ENCODE assay signal across 12 mouse cellular contexts in genomic region chr15:97580726-97581125, GRCm38 (mm10).
DNase-seq lines count a peak whose midpoint lies in the region; ATAC-seq and TF ChIP-seq lines count a peak whose summit lies in the region.
"Had no signal": no experiment of that assay in that cellular context is flagged by ENCODE, and none has a peak within 500 bp of the region (broad histone marks: within the 10 kb centered on the region; RNA-seq: fewer than 3 reads in every experiment).

No protein-coding gene starts in this region.

- ATAC-seq in heart, embryonic 16.5 days (replicated peaks; ENCODE audit: extremely low read depth, insufficient read depth, low FRiP score) = peak; percentile 46
- peak; percentile 53 for ATAC-seq in lung, postnatal 0 days
- 0 out of 2 replicates have a peak, but pooled peaks have one; percentile 9 for ATAC-seq in common myeloid progenitor, adult 5-6 weeks (replicated peaks; ENCODE audit: low read depth, poor library complexity, severe bottlenecking)

- no peaks in the 10 kb centered on the region for H3K27me3 ChIP-seq in heart, embryonic 16.5 days (ENCODE audit: control insufficient read depth, insufficient read depth, low read length)
- H3K27me3 ChIP-seq in lung, postnatal 0 days (replicated peaks; ENCODE audit: insufficient read depth, low read length) = no peaks in the 10 kb centered on the region
- H3K27me3 ChIP-seq: hindbrain, embryonic 15.5 days; lung, embryonic 15.5 days; midbrain, embryonic 12.5 days had no signal

- no peak for TF ChIP-seq POLR2A in lung, adult 2 months (IDR thresholded peaks at IDR 0.05; ENCODE audit: borderline replicate concordance, extremely low read depth, low read depth, low read length)

- no peak for DNase-seq in heart, adult 8-10 months (ENCODE audit: low spot score)
- peak; percentile 48 for DNase-seq in lung, postnatal 0 days (ENCODE audit: low spot score)
- no peak for DNase-seq in lung, adult 2 months
- DNase-seq in lung, postnatal 36 days = peak; percentile 34
- no peak for DNase-seq in layer of hippocampus, postnatal 10 days (ENCODE audit: low spot score in 2 of 2)
- no peak for DNase-seq in right cerebral cortex, postnatal 4 days
- DNase-seq: cerebellum, adult 11-12 months had no signal

- H3K9me3 ChIP-seq in heart, embryonic 16.5 days (replicated peaks; ENCODE audit: control insufficient read depth, low read length) = no peaks in the 10 kb centered on the region
- no peaks in the 10 kb centered on the region for H3K9me3 ChIP-seq in lung, postnatal 0 days (ENCODE audit: low read length)
- H3K9me3 ChIP-seq: hindbrain, embryonic 15.5 days; lung, embryonic 15.5 days; midbrain, embryonic 12.5 days had no signal

- 57% methylated on average over 6 of the region's 6 CpGs for WGBS in heart, embryonic 16.5 days
- WGBS in lung, postnatal 0 days = 56% methylated on average over 6 of the region's 6 CpGs
- 48% methylated on average over 6 of the region's 6 CpGs for whole genome bisulfite sequencing in lung, adult 2 months

- TF ChIP-seq EP300 in lung, postnatal 0 days (IDR thresholded peaks at IDR 0.05) = no peak

- no peak overlapping the region for H3K4me2 ChIP-seq in heart, embryonic 16.5 days (ENCODE audit: low read depth, low read length)
- no peak overlapping the region for H3K4me2 ChIP-seq in lung, postnatal 0 days (replicated peaks; ENCODE audit: low read depth, low read length)
- H3K4me2 ChIP-seq: hindbrain, embryonic 15.5 days; lung, embryonic 15.5 days; midbrain, embryonic 12.5 days had no signal

- H3K4me3 ChIP-seq in heart, embryonic 16.5 days (ENCODE audit: low read length) = no peak overlapping the region
- H3K4me3 ChIP-seq in lung, postnatal 0 days (ENCODE audit: low read depth, low read length) = no peak overlapping the region
- H3K4me3 ChIP-seq in lung, adult 2 months (replicated peaks; ENCODE audit: extremely low read depth, low read depth, low read length) = no peak overlapping the region
- H3K4me3 ChIP-seq: hindbrain, embryonic 15.5 days; lung, embryonic 15.5 days; midbrain, embryonic 12.5 days had no signal

- peak overlapping the region; percentile 22; the same call in 1 of the 2 replicates for H3K27ac ChIP-seq in heart, embryonic 16.5 days (ENCODE audit: low read length)
- H3K27ac ChIP-seq in lung, postnatal 0 days (ENCODE audit: low read length) = no peak overlapping the region
- H3K27ac ChIP-seq: hindbrain, embryonic 15.5 days; lung, embryonic 15.5 days; midbrain, embryonic 12.5 days had no signal

- no peaks in the 10 kb centered on the region for H3K36me3 ChIP-seq in heart, embryonic 16.5 days (ENCODE audit: control insufficient read depth, insufficient read depth)
- H3K36me3 ChIP-seq in lung, postnatal 0 days (ENCODE audit: insufficient read depth, low read length) = no peaks in the 10 kb centered on the region
- H3K36me3 ChIP-seq: hindbrain, embryonic 15.5 days; lung, embryonic 15.5 days; midbrain, embryonic 12.5 days had no signal

- no peak overlapping the region for H3K9ac ChIP-seq in heart, embryonic 16.5 days (ENCODE audit: low read length)
- H3K9ac ChIP-seq in lung, postnatal 0 days (replicated peaks; ENCODE audit: low read depth) = no peak overlapping the region
- H3K9ac ChIP-seq: hindbrain, embryonic 15.5 days; lung, embryonic 15.5 days; midbrain, embryonic 12.5 days had no signal

- no peak for TF ChIP-seq CTCF in lung, postnatal 0 days (IDR thresholded peaks at IDR 0.05)
- TF ChIP-seq CTCF in lung, adult 2 months (IDR thresholded peaks at IDR 0.05; ENCODE audit: insufficient read depth, low read length) = no peak

- H3K4me1 ChIP-seq in heart, embryonic 16.5 days (ENCODE audit: control insufficient read depth, insufficient read depth, low read length) = 0 out of 2 replicates have a peak, but pooled peaks cover 4% of the 10 kb centered on the region
- H3K4me1 ChIP-seq in lung, postnatal 0 days (ENCODE audit: insufficient read depth, low read depth, low read length) = no peaks in the 10 kb centered on the region
- peaks cover 6% of the 10 kb centered on the region; the same call in 1 of the 2 replicates for H3K4me1 ChIP-seq in lung, adult 2 months (ENCODE audit: control insufficient read depth, insufficient read depth, low read length)
- H3K4me1 ChIP-seq: hindbrain, embryonic 15.5 days had no signal

Comparison
In these comparisons a context has a peak if more than half of its experiments do, and no peak if none do; other contexts are left out.
1. DNase-seq: peak in lung, postnatal 0 days (single experiment) and lung, postnatal 36 days (single experiment); none in heart, adult 8-10 months (single experiment), lung, adult 2 months (single experiment), layer of hippocampus, postnatal 10 days (0 of 2) and right cerebral cortex, postnatal 4 days (single experiment).
2. Peak in every context shown above with its lines, with median percentiles within 50 percentile points of each other: ATAC-seq.